ENCODE assay signal across 8 mouse cellular contexts in the genomic region with DNA sequence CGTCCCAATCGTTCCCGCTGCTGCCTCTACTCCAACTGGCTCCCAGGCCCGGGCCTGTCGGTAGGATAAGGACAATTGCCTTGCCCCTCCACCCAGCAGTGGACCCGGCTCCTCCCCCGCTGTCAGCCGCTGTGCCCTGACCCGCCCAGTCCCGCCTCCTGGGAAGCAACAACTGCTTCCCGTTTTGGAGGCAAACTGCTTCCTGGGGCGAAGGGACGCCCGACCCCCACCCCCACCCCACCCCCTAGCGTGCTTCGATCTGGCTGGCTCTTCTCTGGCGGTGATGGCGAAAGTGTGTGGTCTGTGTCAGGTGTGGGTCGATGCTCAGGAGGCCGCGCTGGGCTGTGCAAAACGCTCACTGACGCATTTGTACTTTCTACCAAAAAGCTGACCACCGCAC.
A peak's percentile ranks its signal among the peaks of the same experiment; 100 is the strongest.
DNase-seq lines count a peak whose midpoint lies in the region; ATAC-seq and TF ChIP-seq lines count a peak whose summit lies in the region.

No protein-coding gene starts in this region.

- peak; percentile 4 to 17 for DNase-seq in heart, adult 2 months
- no peak for DNase-seq in heart, adult 8-10 months (ENCODE audit: low spot score)
- DNase-seq in adrenal gland, postnatal 25 days: peak; percentile 23
- peak; percentile 45 to 59 for DNase-seq in kidney, postnatal 4 days
- no peak for DNase-seq in midbrain, embryonic 11.5 days (ENCODE audit: low spot score, missing footprints)
- DNase-seq in adipocyte (ENCODE audit: low spot score): no peak

- 19% methylated on average over 24 of the region's 24 CpGs for WGBS in heart, adult 2 months
- 13% methylated on average over 24 of the region's 24 CpGs for WGBS in heart, embryonic 11.5 days (ENCODE audit: insufficient replicate concordance)
- 24% methylated on average over 24 of the region's 24 CpGs for WGBS in midbrain, embryonic 11.5 days

- ATAC-seq in heart, embryonic 11.5 days (replicated peaks; ENCODE audit: insufficient number of reproducible peaks, low FRiP score, low TSS enrichment): peak; percentile 63
- ATAC-seq in midbrain, embryonic 11.5 days (ENCODE audit: low FRiP score): peak; percentile 92
- ATAC-seq in monocyte, adult 5-6 weeks (replicated peaks; ENCODE audit: insufficient number of reproducible peaks, low FRiP score, low TSS enrichment, poor library complexity, severe bottlenecking): no peak; the same call in 1 of the 2 replicates

- no peak for TF ChIP-seq CTCF in heart, adult 2 months (IDR thresholded peaks at IDR 0.05)

- H3K27ac ChIP-seq in heart, adult 2 months: no peak overlapping the region
- H3K27ac ChIP-seq in heart, embryonic 11.5 days (ENCODE audit: low read depth, low read length): no peak overlapping the region
- H3K27ac ChIP-seq in midbrain, embryonic 11.5 days (ENCODE audit: low read depth, low read length): no peak overlapping the region

- H3K79me2 ChIP-seq in heart, adult 2 months (replicated peaks; ENCODE audit: control insufficient read depth, insufficient read depth, low read length): no peaks in the 10 kb centered on the region

- no peaks in the 10 kb centered on the region for H3K36me3 ChIP-seq in heart, adult 2 months (ENCODE audit: control insufficient read depth, insufficient read depth, low read length)
- no peaks in the 10 kb centered on the region for H3K36me3 ChIP-seq in heart, embryonic 11.5 days (ENCODE audit: control insufficient read depth, insufficient read depth, low read length)
- H3K36me3 ChIP-seq in midbrain, embryonic 11.5 days (ENCODE audit: control insufficient read depth, insufficient read depth, low read length): no peaks in the 10 kb centered on the region

- intact Hi-C loops in heart, adult 2 months (cut with DNase I): no loop called here

- TF ChIP-seq POLR2A in heart, adult 2 months (IDR thresholded peaks at IDR 0.05; ENCODE audit: insufficient read depth, low read depth, low read length): no peak

- no peaks in the 10 kb centered on the region for H3K9me3 ChIP-seq in heart, embryonic 11.5 days (replicated peaks; ENCODE audit: control insufficient read depth, low read length)
- H3K9me3 ChIP-seq in midbrain, embryonic 11.5 days (ENCODE audit: control insufficient read depth, low read length): no peaks in the 10 kb centered on the region

- no peak for TF ChIP-seq EP300 in heart, adult 2 months (IDR thresholded peaks at IDR 0.05; ENCODE audit: insufficient read depth, low read depth, low read length)

- H3K4me3 ChIP-seq in heart, adult 2 months: no peak overlapping the region
- peak overlapping the region; percentile 33 for H3K4me3 ChIP-seq in heart, embryonic 11.5 days (ENCODE audit: low read depth, low read length)
- peak overlapping the region; percentile 15; the same call in 1 of the 2 replicates for H3K4me3 ChIP-seq in midbrain, embryonic 11.5 days (ENCODE audit: low read depth, low read length)

- no peaks in the 10 kb centered on the region for H3K4me1 ChIP-seq in heart, adult 2 months (ENCODE audit: control insufficient read depth, insufficient read depth, low read length)
- H3K4me1 ChIP-seq in heart, embryonic 11.5 days (ENCODE audit: control insufficient read depth, insufficient read depth, low read length): no peaks in the 10 kb centered on the region
- H3K4me1 ChIP-seq in midbrain, embryonic 11.5 days (ENCODE audit: control insufficient read depth, insufficient read depth, low read length): no peaks in the 10 kb centered on the region

- H3K9ac ChIP-seq in heart, adult 2 months (ENCODE audit: low read depth, low read length): no peak overlapping the region
- H3K9ac ChIP-seq in heart, embryonic 11.5 days (ENCODE audit: low read depth, low read length): no peak overlapping the region
- H3K9ac ChIP-seq in midbrain, embryonic 11.5 days (ENCODE audit: low read length): peak overlapping the region; percentile 24; the same call in 1 of the 2 replicates

- no peaks in the 10 kb centered on the region for H3K27me3 ChIP-seq in heart, adult 2 months (ENCODE audit: control insufficient read depth, insufficient read depth, low read length)
- H3K27me3 ChIP-seq in heart, embryonic 11.5 days (ENCODE audit: control insufficient read depth, insufficient read depth, low read length): no peaks in the 10 kb centered on the region
- no peaks in the 10 kb centered on the region for H3K27me3 ChIP-seq in midbrain, embryonic 11.5 days (ENCODE audit: control insufficient read depth, insufficient read depth, low read length)

- H3K4me2 ChIP-seq in heart, embryonic 11.5 days: peak overlapping the region; percentile 60
- H3K4me2 ChIP-seq in midbrain, embryonic 11.5 days: peak overlapping the region; percentile 39

Comparison
In these comparisons a context has a peak if more than half of its experiments do, and no peak if none do; other contexts are left out.
1. DNase-seq: peak in heart, adult 2 months (2 of 2), adrenal gland, postnatal 25 days (single experiment) and kidney, postnatal 4 days (2 of 2); none in heart, adult 8-10 months (single experiment), midbrain, embryonic 11.5 days (single experiment) and adipocyte (single experiment).